Mouse (Mus musculus): Measurements from ENCODE around the gene Matk.

The Matk gene

DNA sequence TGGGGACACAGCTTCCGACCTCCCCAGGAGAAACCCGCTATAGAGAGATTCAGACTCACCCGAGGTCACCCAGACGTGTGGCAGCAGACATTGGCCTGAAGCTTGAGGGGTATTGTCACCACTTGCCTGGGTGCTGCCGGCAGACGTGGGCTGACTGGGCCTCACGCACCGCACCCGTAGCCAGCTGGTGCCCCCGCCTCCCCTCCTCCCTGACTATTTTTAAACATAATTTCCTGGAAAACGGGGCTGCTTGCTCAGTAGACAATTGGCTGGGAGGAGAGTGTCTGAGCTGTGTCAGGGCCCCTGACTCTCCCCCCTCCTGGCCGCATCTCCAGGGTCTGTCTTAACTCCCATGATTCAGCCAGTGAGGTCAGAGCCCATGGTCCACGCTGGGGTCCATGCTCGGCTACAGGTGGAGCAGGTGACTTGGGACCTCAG is 50.1 kb downstream of the Matk start:
- DNase-seq (ENCODE audit: extremely low read depth, low read depth) = no peak

- no peak for DNase-seq (ENCODE audit: extremely low read depth, low read depth)
These were observed 50.5 kb downstream of the Matk start for GRCm38 (mm10) chr10:81303258-81303657.

DNA sequence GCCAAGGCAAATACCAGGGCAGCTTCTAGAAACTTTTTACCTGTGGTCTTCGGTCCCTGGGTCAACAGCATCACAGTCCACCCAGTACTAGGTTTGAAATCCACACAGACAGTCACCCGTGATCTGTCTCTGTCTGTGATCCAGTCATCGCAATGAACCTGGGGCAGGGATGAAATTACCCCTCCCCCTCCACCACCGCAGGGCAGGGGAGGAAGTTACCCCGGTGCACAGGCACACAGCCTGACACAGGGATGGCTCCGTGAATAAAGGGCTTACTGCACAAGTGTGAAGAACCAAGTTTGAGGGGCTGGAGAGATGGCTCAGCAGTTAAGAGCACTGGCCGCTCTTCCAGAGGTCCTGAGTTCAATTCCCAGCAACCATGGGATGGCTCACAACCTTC is 51.0 kb downstream of the Matk start:
- DNase-seq (ENCODE audit: extremely low read depth, low read depth) = no peak

GRCm38 (mm10) chr10:81304597-81305238 is 52.0 kb downstream of the Matk start:
- no peak for DNase-seq (ENCODE audit: extremely low read depth, low read depth)

DNA sequence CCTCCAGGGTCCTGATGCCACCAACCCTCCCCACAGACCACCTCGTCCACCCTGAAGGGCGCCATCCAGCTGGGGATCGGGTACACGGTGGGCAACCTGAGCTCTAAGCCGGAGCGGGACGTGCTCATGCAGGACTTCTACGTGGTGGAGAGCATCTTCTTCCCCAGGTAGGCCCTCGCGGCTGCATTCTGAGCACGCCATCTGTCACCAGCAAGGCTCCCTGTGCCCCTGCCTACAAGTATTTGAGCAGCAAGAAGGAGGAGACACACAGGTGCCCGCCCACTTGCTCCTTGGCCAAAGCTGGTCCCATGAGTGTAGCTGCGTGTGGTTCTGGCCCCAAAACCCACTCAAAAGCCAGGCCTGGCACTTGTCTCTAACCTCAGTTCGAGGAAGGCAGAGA is 52.9 kb downstream of the Matk start:
- no peak for DNase-seq (ENCODE audit: extremely low read depth, low read depth)

GRCm38 (mm10) chr10:81306173-81306668 is 53.5 kb downstream of the Matk start:
- no peak for DNase-seq (ENCODE audit: extremely low read depth, low read depth)

DNA sequence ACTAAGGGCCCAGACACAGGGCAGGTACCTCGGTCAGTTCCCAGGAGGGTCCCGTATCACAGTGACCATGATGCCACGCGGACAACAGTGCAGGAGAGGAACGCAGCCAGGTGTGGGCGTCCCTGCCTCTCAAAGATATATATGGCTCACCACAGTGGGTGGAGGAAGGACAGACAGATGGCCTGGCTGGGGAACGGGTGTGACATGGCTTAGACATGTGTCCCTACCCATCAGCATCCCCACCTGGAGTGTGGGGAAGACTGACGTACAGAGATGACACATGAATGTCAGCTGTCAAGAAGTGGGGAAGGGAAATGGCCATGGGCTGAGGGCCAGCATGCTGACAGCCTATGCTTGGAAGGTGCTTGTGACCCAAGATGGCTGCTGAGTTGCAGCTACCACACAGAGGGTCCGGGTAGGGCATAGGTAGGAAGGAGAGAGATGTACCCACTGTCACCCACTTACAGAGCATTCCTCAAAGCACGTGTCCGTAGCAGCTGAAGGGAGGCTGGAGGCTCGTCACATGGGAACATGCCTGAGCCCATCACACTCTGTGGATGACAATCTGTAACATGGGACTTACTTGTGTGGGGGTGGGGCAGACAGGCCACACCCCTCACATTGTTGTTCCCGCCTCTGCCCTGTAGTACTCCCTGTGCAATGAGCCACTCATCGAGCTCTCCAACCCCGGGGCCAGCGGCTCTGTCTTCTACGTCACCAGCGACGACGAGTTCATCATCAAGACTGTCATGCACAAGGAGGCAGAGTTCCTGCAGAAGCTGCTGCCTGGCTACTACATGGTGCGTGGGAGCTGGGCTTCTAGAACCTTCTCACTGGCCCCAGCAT is 54.3 kb downstream of the Matk start:
- no peak for DNase-seq (ENCODE audit: extremely low read depth, low read depth)

DNA sequence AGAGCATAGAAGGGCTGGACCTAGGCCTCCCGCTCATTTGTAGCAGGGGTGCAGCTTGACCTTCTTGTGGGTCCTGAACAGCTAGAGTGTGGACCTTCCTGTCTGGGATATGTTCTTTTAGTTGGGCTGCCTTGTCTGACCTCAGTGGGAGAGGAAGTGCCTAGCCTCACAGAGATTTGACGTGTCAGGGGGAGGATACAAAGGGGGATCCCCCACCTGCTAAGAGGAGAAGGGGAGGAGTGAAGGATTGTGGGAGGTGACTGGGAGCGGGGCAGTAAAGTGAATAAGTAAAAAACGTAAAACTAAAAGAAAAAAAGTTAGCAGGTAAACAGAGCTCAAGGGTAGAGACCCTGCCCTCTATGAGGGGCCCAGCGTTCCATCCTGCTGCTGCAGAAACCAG is 56.8 kb downstream of the Matk start:
- no peak for DNase-seq (ENCODE audit: extremely low read depth, low read depth)

All from MEL-GATA-1-ER (cell line).